Mouse (Mus musculus) cerebellum, postnatal 25 days (tissue): ENCODE results near the gene Clasp2.

Experiments used
- DNase-seq, 2 experiments: peaks; one replicate each; pipeline ENCODE4 v3.0.0; 2021; ENCODE audit warnings: mixed read lengths in 2 of 2

The Clasp2 gene

GRCm38 (mm10) chr9:113932100-113932470, 190.8 kb downstream of the Clasp2 start:
- DNase-seq = peak in 1 of 2 experiments; percentile 17

- no peak for DNase-seq
Observed at GRCm38 (mm10) chr9:113932501-113932900, 191.2 kb downstream of the Clasp2 start.

- no peak for DNase-seq
Observed at GRCm38 (mm10) chr9:113935638-113936037, 194.4 kb downstream of the Clasp2 start.

GRCm38 (mm10) chr9:113939063-113939850, 198.0 kb downstream of the Clasp2 start:
- peak; percentile 56 to 61 for DNase-seq

- no peak for DNase-seq
Observed at GRCm38 (mm10) chr9:113941103-113941805, 200.0 kb downstream of the Clasp2 start.

GRCm38 (mm10) chr9:113943372-113943771, 202.1 kb downstream of the Clasp2 start:
- no peak for DNase-seq

GRCm38 (mm10) chr9:113947216-113947615, 205.9 kb downstream of the Clasp2 start:
- no peak for DNase-seq

GRCm38 (mm10) chr9:113957777-113958176, 216.5 kb downstream of the Clasp2 start:
- no peak for DNase-seq

GRCm38 (mm10) chr9:113963718-113964117, 222.4 kb downstream of the Clasp2 start:
- DNase-seq = no peak

GRCm38 (mm10) chr9:113964415-113964814, 223.1 kb downstream of the Clasp2 start:
- no peak for DNase-seq

- no peak for DNase-seq
Observed at GRCm38 (mm10) chr9:113966838-113967237, 225.6 kb downstream of the Clasp2 start.

GRCm38 (mm10) chr9:113968967-113969366, 227.7 kb downstream of the Clasp2 start:
- no peak for DNase-seq
